Mouse (Mus musculus) heart, postnatal 14 days (tissue): Measurements from ENCODE around the gene Prr15l. TPM values are rescaled to one million over a fixed set of nuclear protein-coding genes. Genes with fewer than 3 reads are reported as not detected.

ENCODE experiments used
- DNase-seq, 2 experiments: peaks; one replicate each; pipeline ENCODE4 v3.0.0; 2021 to 2022
- intact Hi-C: fragments of 180-260 bp; cut with DNase I; formaldehyde crosslinking; loops from one replicate; pipeline ENCODE4 v1.15.1; 2025
- total RNA-seq, 2 experiments: library from RNA; stranded (reverse); gene quantifications; 2 replicates each; pipeline ENCODE4 v1.2.3; 2021

Prr15l gene
- total RNA-seq, 2 experiments from 2014 or later, result 0.88 to 1.8 TPM

DNA sequence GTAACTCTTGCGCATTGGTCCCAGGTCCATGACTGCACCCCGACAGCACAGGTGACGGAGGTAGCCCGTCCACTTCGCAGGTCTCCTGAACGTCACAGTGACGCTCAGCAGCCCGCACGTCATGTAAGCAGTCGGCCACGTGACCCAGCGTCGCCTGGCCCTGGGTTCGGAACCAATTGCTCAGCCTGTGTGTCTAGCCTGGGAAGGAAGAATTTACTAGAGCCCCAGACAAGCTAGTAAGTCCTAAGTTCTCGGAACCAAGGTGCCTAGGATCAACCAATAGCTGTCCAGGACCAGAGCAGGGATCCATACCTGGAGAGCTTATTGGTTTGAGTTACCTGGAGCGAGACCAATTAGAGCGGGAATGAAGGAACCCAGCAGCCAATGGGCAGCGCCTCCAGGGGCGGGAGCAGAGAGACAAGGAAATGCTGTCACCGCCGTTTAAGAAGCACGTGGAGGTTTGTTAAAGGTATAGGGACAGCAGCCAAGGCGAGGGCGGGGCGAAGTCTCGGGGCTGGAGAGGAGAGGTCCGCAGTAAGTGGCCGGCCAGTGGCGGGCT lies 15.9 kb downstream of the Prr15l start, which contains the start of gene Pnpo:
TSS of gene Pnpo (minus strand) at position 241 of the 559 bp plus-strand sequence.
- DNase-seq, result peak; percentile 85 to 90
- intact Hi-C loops, result no loop called here

DNA sequence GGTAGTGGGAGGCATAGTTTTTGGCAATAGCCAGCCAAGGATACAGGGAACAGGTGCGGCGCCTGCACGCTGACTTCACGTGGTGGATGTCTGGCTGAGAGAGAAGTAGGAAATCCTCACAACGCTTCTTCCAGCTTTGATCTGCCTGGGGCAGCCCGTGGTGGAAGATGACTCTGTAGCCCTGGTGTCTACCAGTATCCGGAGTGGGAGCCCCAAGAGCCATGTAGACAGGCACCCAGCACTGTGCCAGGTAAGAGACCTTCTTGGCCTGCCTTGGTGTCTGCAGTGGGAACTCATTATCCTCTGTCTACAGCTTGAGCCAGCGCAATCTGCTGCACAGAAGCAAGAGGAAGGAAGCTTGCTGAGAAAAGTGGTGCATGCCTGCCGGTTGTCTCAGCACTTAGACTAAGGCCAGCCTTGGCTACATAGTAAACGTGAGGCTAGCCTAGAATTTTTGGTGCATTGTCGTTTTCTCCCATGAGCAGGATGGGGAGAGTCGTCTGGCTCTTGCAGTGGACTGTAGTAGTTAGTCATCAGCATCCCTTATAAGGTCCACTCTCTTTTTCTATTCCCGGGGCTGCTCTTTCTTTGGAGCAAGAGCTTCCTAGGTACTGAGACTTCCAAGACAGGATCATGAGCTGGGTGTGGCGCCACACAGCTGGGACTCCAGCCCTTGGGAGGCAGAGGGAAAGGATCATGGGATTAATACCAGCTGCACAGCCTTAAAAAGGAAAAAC lies 17.1 kb downstream of the Prr15l start:
- no peak for DNase-seq
- intact Hi-C loops, result no loop called here

GRCm38 (mm10) chr11:96946498-96946897 lies 18.6 kb downstream of the Prr15l start:
- intact Hi-C loops, result no loop called here
- DNase-seq, result no peak

GRCm38 (mm10) chr11:96947849-96948248 lies 19.9 kb downstream of the Prr15l start:
- intact Hi-C loops, result no loop called here
- DNase-seq, result no peak

- intact Hi-C loops, result no loop called here
- no peak for DNase-seq
These were observed 22.9 kb downstream of the Prr15l start for GRCm38 (mm10) chr11:96950767-96951166.

DNA sequence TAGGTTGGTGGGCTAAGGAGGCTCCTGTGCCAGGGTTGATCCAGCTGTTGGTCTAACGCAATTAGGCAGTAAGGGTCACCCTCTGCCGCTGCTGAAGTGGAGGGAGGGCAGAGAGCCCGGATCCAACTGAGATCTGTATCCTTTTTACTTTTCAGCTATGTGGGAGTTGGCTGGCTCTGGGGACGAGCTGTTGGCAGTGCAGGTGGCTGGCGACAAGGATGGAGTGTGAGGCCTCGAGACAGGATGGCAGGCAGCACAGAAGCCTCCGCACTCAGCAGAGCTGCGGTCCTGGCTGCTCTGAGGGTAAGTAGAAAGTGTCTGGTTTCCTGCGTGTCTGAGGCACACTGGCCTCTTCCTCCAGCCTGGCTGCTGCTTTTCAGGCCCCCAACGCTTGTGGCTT lies 24.5 kb downstream of the Prr15l start:
- no peak for DNase-seq
- intact Hi-C loops, result no loop called here

DNA sequence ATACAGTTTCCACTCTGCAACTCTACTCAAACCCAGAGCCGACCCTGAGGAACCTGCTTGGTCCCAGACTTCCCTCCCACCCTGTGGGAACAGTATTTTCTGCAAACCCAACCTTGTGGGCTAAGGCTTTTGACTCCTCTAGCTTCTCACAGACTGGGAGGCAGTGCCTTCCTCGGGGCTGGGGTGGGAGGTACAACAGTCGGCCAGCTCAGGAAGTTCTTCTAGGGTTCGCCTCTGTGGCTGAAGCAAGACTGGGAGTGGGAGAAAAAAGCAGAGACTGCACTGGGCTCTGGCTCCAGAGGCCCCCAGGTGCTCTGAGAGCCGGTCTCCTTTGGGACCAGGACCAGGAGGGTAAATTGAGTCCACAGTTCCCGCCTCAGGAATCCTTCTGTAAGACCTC lies 25.0 kb downstream of the Prr15l start:
- intact Hi-C loops, result no loop called here
- DNase-seq, result no peak

DNA sequence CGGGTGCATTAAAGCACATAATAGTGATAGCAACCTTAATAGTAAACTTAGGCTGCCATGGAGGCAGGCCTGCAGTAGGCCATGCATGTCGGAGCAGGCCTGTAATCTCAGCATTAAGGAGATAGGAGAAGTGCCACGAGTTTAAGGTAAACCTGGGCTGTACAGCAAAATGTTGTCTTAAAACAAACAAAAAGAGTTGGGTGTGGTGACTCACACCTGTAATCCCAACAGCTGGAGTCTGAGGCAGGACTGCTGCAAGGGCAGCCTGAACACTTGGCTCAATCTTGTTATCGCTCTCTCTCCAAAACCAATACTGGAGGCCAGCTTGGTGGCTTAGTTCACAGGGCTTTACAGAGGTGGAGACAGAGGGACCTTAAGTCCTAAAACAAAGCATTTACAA lies 27.2 kb downstream of the Prr15l start:
- no peak for DNase-seq
- intact Hi-C loops, result no loop called here

DNA sequence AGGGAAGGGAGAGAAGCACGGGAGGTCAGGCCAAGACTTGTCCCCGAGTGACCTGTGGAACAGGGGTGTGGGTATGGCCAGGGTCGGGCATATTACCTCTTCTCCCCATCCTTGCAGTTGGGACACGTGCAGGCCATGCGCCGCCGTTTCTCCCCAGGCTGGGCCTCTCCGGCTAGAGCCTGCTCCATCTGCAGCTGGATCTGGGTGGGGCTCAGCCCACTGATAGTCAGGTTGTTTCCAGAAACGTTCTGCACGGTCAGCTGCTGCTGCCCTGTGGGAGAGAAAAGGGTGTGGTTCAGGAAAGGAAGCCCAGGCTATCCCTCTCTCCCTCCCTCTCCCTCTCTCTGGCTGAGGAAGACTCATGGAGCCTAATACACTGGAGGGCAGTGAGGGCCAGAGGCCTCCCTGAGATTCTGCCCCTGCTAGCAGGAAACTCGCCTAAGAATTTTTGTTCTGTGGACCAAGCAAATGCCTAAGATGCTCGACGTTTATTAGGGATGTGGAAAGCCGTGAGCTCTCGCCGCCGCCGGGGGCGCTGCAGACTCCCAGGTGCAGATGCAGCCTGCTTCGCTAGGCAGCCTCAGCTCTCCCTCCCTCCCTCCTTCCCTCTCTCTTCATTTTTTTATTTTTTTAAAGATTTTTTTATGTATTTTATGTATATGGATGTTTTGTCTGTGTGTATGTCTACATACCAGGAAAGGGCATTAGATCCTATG lies 28.3 kb downstream of the Prr15l start:
- DNase-seq, result no peak
- intact Hi-C loops, result no loop called here

DNA sequence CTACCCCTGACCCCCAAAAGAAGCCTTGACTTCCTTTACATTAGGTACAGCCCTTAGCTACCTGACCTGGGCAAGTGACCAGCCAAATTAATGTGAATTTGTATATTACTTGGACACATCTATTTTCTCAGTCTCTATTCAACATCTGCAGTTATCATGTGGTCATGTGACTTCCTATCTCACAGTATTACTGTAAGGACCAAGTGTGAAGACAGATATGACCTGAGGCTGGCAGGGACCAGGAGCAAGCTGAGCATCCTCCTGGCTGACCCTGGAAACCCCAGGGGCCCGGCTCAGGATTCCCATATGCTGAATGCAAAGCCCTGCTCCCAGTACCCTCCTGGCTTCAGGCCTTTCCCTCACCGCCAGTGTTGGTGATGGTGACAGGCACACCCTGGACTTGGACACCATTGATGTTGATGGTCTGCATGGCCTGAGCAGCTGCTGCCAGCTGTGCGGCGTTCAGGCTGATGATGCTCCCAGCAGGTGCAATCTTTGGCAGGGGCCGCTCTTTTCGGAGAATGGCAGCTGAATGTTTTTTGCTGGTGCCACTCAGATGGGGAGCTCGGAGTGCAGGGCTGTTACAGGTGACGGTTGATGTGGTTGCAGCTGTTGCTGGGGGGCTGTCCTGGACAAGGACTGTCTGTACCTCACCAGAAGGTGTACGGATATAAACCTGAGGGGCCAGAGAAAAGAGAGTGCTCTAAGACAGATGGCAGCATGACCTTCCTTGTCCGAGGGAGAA lies 29.3 kb downstream of the Prr15l start:
- intact Hi-C loops, result no loop called here
- no peak for DNase-seq

DNA sequence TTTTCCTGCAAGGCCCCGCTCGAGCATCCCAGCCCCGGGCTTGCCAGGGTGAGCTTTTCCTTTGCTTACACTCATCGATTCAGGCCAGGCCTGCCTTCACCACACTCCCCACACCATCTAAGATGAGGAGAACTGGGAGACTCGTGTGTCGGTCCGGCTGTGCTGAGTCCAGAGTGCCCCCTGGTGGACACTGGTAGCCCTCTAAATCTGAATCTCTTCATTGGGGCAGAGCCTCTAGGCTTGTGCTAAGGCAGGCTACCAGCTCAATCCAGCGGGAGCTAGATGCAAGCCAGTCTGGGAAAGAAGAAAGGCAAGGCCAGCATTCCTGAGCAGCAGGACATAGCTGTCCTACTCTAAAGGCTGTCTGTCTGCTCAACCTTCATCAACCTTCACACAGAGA lies 35.7 kb downstream of the Prr15l start:
- DNase-seq, result peak; percentile 90 to 94
- intact Hi-C loops, result loop anchor here (5.0 kb wide), 1 partner anchor 96 kb away; no protein-coding TSS in a partner anchor

GRCm38 (mm10) chr11:96966172-96966571 lies 38.3 kb downstream of the Prr15l start:
- no peak for DNase-seq
- intact Hi-C loops, result no loop called here

- intact Hi-C loops, result no loop called here
These were observed 39.1 kb downstream of the Prr15l start for GRCm38 (mm10) chr11:96966914-96967543.

GRCm38 (mm10) chr11:96967544-96968269 lies 39.8 kb downstream of the Prr15l start:
- intact Hi-C loops, result no loop called here

More at GRCm38 (mm10) chr11:96966914-96967543, 39.1 kb downstream of the Prr15l start:
- DNase-seq, result no peak

DNA sequence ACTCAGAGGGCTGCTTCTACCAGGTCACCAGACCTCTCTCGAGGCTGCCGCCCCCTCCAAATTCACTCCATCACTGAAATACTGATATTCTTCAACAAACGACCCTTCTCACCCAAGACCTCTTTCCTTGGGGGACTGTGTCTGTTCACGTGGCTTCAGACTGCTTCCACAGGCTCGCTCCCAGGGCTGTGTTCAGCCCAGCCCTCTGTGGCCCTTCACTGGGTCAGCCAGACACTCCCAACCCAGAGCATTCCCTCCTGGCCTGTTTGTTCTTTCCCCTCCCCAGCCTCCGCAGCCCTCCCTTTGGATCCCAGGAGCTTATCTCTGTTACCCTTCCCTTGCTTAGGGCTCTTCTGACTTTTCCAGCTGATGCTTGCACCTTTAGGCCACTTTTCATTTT lies 40.6 kb downstream of the Prr15l start:
- peak; percentile 49 to 51 for DNase-seq
- intact Hi-C loops, result no loop called here

More at GRCm38 (mm10) chr11:96967544-96968269, 39.8 kb downstream of the Prr15l start:
- no peak for DNase-seq

DNA sequence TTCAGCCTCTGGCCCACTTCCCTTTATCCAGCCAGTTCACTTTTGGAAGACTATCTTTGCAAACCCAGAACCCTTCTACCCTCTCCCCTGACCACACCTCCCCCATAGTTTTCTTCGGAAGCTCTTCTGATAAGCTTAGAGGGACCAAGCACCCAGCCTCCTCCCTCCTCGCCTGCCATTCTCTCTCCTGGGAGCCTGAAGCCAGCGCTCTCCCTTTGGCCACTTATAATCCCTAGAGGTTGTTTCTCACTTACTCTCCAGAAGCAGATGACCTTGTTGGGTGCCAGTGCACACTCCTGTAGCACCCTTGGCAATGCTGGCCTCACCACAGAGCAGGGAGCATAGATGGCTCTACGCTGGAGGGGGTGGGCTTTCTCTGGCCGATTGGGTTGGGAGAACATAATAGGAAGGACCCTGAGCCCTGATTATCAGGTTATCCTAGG lies 41.4 kb downstream of the Prr15l start:
- peak; percentile 41 to 53 for DNase-seq
- intact Hi-C loops, result no loop called here

GRCm38 (mm10) chr11:96969746-96970145 lies 41.8 kb downstream of the Prr15l start:
- intact Hi-C loops, result no loop called here
- peak; percentile 79 to 86 for DNase-seq

GRCm38 (mm10) chr11:96970341-96970740 lies 42.4 kb downstream of the Prr15l start:
- no peak for DNase-seq
- intact Hi-C loops, result no loop called here

GRCm38 (mm10) chr11:96972906-96973305 lies 45.0 kb downstream of the Prr15l start:
- intact Hi-C loops, result no loop called here
- DNase-seq, result no peak
